Mouse (Mus musculus) midbrain, embryonic 10.5 days (tissue): ENCODE measurements around the gene Cmc1. TPM values are rescaled to one million over a fixed set of nuclear protein-coding genes. Genes with fewer than 3 reads are reported as not detected.

Experiments used
- DNase-seq: peaks from one replicate; pipeline ENCODE4 v3.0.0-alpha.2; 2017; ENCODE audit warnings: low spot score
- H3K27ac ChIP-seq: fragments of 300-500 bp; sonication (generic); replicated peaks from 2 replicates; pipeline ENCODE4 v1.5.1; 2016; ENCODE audit warnings: mild to moderate bottlenecking
- H3K27me3 ChIP-seq: fragments of 300-500 bp; sonication (generic); 2 replicates; pipeline ENCODE4 v1.6.1; 2016; ENCODE audit warnings: low read depth, mild to moderate bottlenecking; ENCODE audit not compliant: poor library complexity, severe bottlenecking
- H3K36me3 ChIP-seq: fragments of 300-500 bp; sonication (generic); 2 replicates; pipeline ENCODE4 v1.6.1; 2016; ENCODE audit warnings: mild to moderate bottlenecking, moderate library complexity
- H3K4me1 ChIP-seq: fragments of 300-500 bp; sonication (generic); 2 replicates; pipeline ENCODE4 v1.6.1; 2016
- H3K4me3 ChIP-seq: fragments of 300-500 bp; sonication (generic); 2 replicates; pipeline ENCODE4 v1.5.1; 2016; ENCODE audit warnings: mild to moderate bottlenecking, moderate library complexity
- H3K9me3 ChIP-seq: fragments of 300-500 bp; sonication (generic); replicated peaks from 2 replicates; pipeline ENCODE4 v1.6.1; 2016; ENCODE audit warnings: mild to moderate bottlenecking
- WGBS: fragments of 180-500 bp; shearing (Covaris S2); methylation state at CpG from one replicate; pipeline ENCODE4 v1.1.7; 2016; 5-methylcytosine and 5-hydroxymethylcytosine counted together
- polyA plus RNA-seq: library from polyadenylated mRNA; unstranded; fragments of >200 nt; fragmentation: Nextera tagmentation; extraction: Ambion mirVana; gene quantifications from 2 replicates; pipeline ENCODE4 v1.2.1, GENCODE M21; 2016

The Cmc1 gene
- polyA plus RNA-seq, 1 experiment from 2014 or later, result 30.7 TPM

GRCm38 (mm10) chr9:118042738-118043137 lies 107.2 kb downstream of the Cmc1 start:
- Histone ChIP-seq H3K9me3 (no peaks in the 10 kb centered on the region), H3K4me3 (no peak overlapping the region), H3K27ac (no peak overlapping the region), H3K36me3 (peaks cover 7% of the 10 kb centered on the region), H3K4me1 (peaks cover 16% of the 10 kb centered on the region), H3K27me3 (no peaks in the 10 kb centered on the region)
- DNase-seq, result no peak
- WGBS, result 96% methylated on average over 4 of the region's 4 CpGs

GRCm38 (mm10) chr9:118041646-118042045 lies 108.3 kb downstream of the Cmc1 start:
- Histone ChIP-seq H3K4me1 (peaks cover 16% of the 10 kb centered on the region), H3K9me3 (no peaks in the 10 kb centered on the region), H3K36me3 (peaks cover 3% of the 10 kb centered on the region), H3K27me3 (no peaks in the 10 kb centered on the region), H3K27ac (no peak overlapping the region), H3K4me3 (peak overlapping the region; percentile 81)
- DNase-seq, result no peak
- WGBS, result 42% methylated on average over 5 of the region's 5 CpGs

GRCm38 (mm10) chr9:118041022-118041400 lies 109.0 kb downstream of the Cmc1 start:
- peak overlapping the region; percentile 81 for H3K4me3 ChIP-seq
- no peak for DNase-seq
- H3K36me3 ChIP-seq, result peaks cover 3% of the 10 kb centered on the region
- peaks cover 16% of the 10 kb centered on the region for H3K4me1 ChIP-seq
- no peaks in the 10 kb centered on the region for H3K27me3 ChIP-seq
- WGBS, result 4% methylated on average over 21 of the region's 21 CpGs
- peak overlapping the region; percentile 96 for H3K27ac ChIP-seq
- H3K9me3 ChIP-seq, result no peaks in the 10 kb centered on the region

- under 1% methylated on average over 87 of the region's 87 CpGs for WGBS
- H3K27ac ChIP-seq, result peak within 1 kb of the TSS; percentile 96
Measured at GRCm38 (mm10) chr9:118040218-118041021, 109.6 kb downstream of the Cmc1 start, which contains the start of gene Azi2. Azi2 (plus strand) TSS chr9:118040499.

DNA sequence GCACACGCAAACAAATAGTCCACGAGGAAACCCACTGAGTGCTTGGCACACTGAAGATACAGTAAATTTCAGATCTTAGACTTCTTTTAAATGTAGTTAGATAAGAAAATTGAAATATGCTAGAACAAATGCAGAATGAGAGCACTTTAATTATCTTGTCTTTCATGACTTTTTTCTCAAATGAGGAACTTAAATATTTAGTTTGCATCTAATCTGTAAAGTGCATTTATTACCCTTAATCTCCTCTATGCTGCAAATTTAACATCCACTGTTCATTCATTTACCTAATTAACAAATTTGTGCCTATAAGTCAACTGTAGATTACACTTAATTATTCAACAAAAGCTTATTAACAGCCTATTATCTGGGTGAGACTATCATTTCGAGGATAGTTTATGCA lies 115.0 kb downstream of the Cmc1 start:
- Histone ChIP-seq H3K27ac (no peak overlapping the region), H3K4me3 (no peak overlapping the region), H3K27me3 (no peaks in the 10 kb centered on the region), H3K4me1 (peaks cover 2% of the 10 kb centered on the region; the same call in 1 of the 2 replicates), H3K9me3 (no peaks in the 10 kb centered on the region), H3K36me3 (no peaks in the 10 kb centered on the region)
- WGBS, result 87% methylated on average over 3 of the region's 3 CpGs
- DNase-seq, result no peak

More at GRCm38 (mm10) chr9:118040218-118041021, 109.6 kb downstream of the Cmc1 start, which contains the start of gene Azi2:
- Histone ChIP-seq H3K36me3 (peaks cover 3% of the 10 kb centered on the region), H3K27me3 (no peaks in the 10 kb centered on the region), H3K4me1 (peaks cover 16% of the 10 kb centered on the region), H3K4me3 (peak within 1 kb of the TSS; percentile 81), H3K9me3 (no peaks in the 10 kb centered on the region)
- peak; percentile 97 for DNase-seq

DNA sequence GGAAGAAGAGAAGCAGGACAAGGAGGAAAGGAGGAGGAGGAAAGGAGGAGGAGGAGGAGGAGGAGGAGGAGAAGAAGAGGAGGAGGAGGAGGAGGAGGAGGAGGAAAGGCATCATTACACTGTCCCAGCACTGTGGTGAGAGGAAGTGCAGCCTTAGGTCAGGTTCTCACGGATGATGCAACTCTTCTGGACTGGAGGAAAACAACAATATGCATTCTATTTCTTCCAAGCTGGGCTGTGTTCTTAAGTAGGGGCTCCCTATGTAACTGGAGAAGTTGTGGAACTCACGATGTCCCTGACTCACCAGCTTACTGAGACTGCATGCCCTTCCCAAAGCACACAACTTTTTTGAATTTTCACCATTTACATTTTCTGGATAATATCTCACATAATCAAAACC lies 118.3 kb downstream of the Cmc1 start:
- no peaks in the 10 kb centered on the region for H3K27me3 ChIP-seq
- WGBS, result 68% methylated on average over 2 of the region's 2 CpGs
- no peaks in the 10 kb centered on the region for H3K36me3 ChIP-seq
- no peak for DNase-seq
- no peak overlapping the region for H3K4me3 ChIP-seq
- no peaks in the 10 kb centered on the region for H3K9me3 ChIP-seq
- no peaks in the 10 kb centered on the region for H3K4me1 ChIP-seq
- H3K27ac ChIP-seq, result no peak overlapping the region

GRCm38 (mm10) chr9:118030252-118030651 lies 119.7 kb downstream of the Cmc1 start:
- 76% methylated on average over 1 of the region's 1 CpGs for WGBS
- Histone ChIP-seq H3K36me3 (no peaks in the 10 kb centered on the region), H3K4me3 (no peak overlapping the region), H3K4me1 (no peaks in the 10 kb centered on the region), H3K9me3 (no peaks in the 10 kb centered on the region), H3K27me3 (no peaks in the 10 kb centered on the region), H3K27ac (no peak overlapping the region)
- no peak for DNase-seq

DNA sequence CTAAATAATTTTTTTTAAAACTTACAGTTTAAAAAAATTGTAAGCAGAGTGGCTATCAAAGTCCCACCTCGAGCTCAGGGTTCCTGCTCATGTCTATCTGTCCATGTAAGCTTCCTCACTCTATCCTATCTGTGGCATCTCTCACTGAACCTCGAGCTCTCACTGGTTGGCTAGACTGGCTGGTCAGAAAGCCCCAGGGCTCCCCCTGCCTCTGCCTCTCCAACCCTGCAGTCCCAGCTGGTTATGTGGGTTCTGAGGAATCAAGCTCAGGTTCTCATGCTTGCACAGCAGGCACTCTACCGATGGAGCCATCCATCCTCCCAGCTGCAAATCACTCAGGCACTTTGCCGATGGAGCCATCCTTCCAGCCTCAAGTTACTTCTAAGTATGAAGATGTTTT lies 120.5 kb downstream of the Cmc1 start:
- no peak for DNase-seq
- H3K27ac ChIP-seq, result no peak overlapping the region
- H3K27me3 ChIP-seq, result no peaks in the 10 kb centered on the region
- H3K9me3 ChIP-seq, result no peaks in the 10 kb centered on the region
- no peaks in the 10 kb centered on the region for H3K4me1 ChIP-seq
- H3K36me3 ChIP-seq, result no peaks in the 10 kb centered on the region
- no peak overlapping the region for H3K4me3 ChIP-seq
- WGBS, result 65% methylated on average over 4 of the region's 4 CpGs

DNA sequence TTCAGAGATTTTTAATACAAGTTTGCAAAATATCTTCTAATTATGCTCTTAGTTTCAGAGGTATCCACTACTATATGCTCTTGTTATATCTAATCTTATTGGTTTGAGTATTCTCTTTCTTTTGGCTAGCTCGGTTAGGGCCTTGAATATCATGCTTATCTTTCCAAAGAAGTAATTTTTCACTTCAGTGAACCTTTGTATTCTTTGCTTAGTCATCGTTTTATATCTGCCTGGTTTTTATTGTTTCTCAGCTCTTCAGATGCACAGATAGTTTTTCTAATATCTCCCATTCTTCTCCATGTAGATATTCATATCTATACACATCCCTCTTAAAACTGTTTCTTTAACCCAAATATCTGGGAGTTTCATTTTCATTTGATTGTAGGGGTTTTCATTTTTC lies 125.0 kb downstream of the Cmc1 start:
- no peaks in the 10 kb centered on the region for H3K9me3 ChIP-seq
- H3K4me3 ChIP-seq, result no peak overlapping the region
- DNase-seq, result no peak
- no peaks in the 10 kb centered on the region for H3K4me1 ChIP-seq
- no peaks in the 10 kb centered on the region for H3K27me3 ChIP-seq
- 69% methylated on average over 2 of the region's 2 CpGs for whole genome bisulfite sequencing
- no peak overlapping the region for H3K27ac ChIP-seq
- H3K36me3 ChIP-seq, result no peaks in the 10 kb centered on the region

Other genes starting within 250 kb of the Cmc1 start
- gene Azi2, start 109.7 kb downstream of the Cmc1 start, polyA plus RNA-seq, result 57.5 and 63.1 TPM in 2 replicates